Mouse (Mus musculus): ENCODE data around the gene Actl6a.

DNA sequence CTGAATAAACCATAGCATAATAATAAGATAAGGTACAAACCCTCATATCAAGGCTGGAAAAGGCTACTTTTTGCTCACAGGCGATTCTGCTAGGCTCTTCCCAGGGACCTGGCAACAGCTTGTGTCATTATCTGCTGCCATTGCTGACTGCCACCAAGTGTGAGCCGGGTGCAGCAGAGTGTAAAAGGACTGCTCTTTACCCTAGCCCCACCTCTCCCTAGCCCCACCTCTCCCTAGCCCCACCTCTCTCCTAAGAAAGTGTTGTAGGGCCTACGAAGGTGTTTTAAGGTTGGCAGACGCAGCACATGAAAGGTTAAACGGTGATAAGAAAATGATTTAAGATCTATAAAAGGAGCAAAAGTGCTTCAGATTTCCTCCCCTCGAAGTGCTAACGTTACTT is 57.8 kb downstream of the Actl6a start:
- TF ChIP-seq POLR2A (IDR thresholded peaks at IDR 0.05; ENCODE audit: low read depth, low read length), result no peak
- no peak for TF ChIP-seq CTCF (IDR thresholded peaks at IDR 0.05; ENCODE audit: extremely low read depth, insufficient read length, insufficient replicate concordance, low read depth, low read length)

All from small intestine, adult 2 months (tissue).